Mouse (Mus musculus): ENCODE measurements around the gene Psmd11. TPM values are rescaled to one million over a fixed set of nuclear protein-coding genes. Genes with fewer than 3 reads are reported as not detected.

Psmd11 gene
- polyA plus RNA-seq, 1 experiment from 2014 or later, result 348 TPM

- Histone ChIP-seq H3K9ac (replicated peaks; ENCODE audit: low read length) (peak overlapping the region; percentile 32), H3K27ac (replicated peaks; ENCODE audit: low read depth, low read length) (no peak overlapping the region), H3K4me1 (ENCODE audit: control insufficient read depth, insufficient read depth, low read length) (peaks cover 15% of the 10 kb centered on the region; the same call in 1 of the 2 replicates), H3K4me2 (ENCODE audit: low read depth, low read length) (peak overlapping the region; percentile 93), H3K36me3 (replicated peaks; ENCODE audit: control insufficient read depth, insufficient read depth, low read depth, low read length) (no peaks in the 10 kb centered on the region; the same call in 1 of the 2 replicates), H3K9me3 (replicated peaks; ENCODE audit: control insufficient read depth, low read length) (no peaks in the 10 kb centered on the region), H3K27me3 (ENCODE audit: control insufficient read depth, insufficient read depth, low read length) (0 out of 2 replicates have a peak, but pooled peaks cover 3% of the 10 kb centered on the region), H3K4me3 (ENCODE audit: low read depth, low read length) (peak overlapping the region; percentile 72)
- WGBS, result 79% methylated on average over 31 of the region's 31 CpGs
- ATAC-seq (replicated peaks; ENCODE audit: insufficient number of reproducible peaks, low FRiP score, low TSS enrichment, low read depth) (no peak), DNase-seq (ENCODE audit: low spot score) (no peak)
These were observed 51.8 kb downstream of the Psmd11 start for GRCm38 (mm10) chr11:80479906-80480866.

- H3K9ac ChIP-seq (replicated peaks; ENCODE audit: low read length), result no peak overlapping the region
- ATAC-seq (replicated peaks; ENCODE audit: insufficient number of reproducible peaks, low FRiP score, low TSS enrichment, low read depth), result no peak
- 0 out of 2 replicates have a peak, but pooled peaks cover 3% of the 10 kb centered on the region for H3K27me3 ChIP-seq (ENCODE audit: control insufficient read depth, insufficient read depth, low read length)
- no peaks in the 10 kb centered on the region; the same call in 1 of the 2 replicates for H3K36me3 ChIP-seq (replicated peaks; ENCODE audit: control insufficient read depth, insufficient read depth, low read depth, low read length)
- no peak overlapping the region for H3K4me3 ChIP-seq (ENCODE audit: low read depth, low read length)
- H3K4me1 ChIP-seq (ENCODE audit: control insufficient read depth, insufficient read depth, low read length), result peaks cover 15% of the 10 kb centered on the region; the same call in 1 of the 2 replicates
- H3K4me2 ChIP-seq (ENCODE audit: low read depth, low read length), result no peak overlapping the region; the same call in 1 of the 2 replicates
- WGBS, result 77% methylated on average over 13 of the region's 13 CpGs
- H3K9me3 ChIP-seq (replicated peaks; ENCODE audit: control insufficient read depth, low read length), result no peaks in the 10 kb centered on the region
- DNase-seq (ENCODE audit: low spot score), result no peak
- no peak overlapping the region for H3K27ac ChIP-seq (replicated peaks; ENCODE audit: low read depth, low read length)
These were observed 53.1 kb downstream of the Psmd11 start for GRCm38 (mm10) chr11:80481409-80482050.

DNA sequence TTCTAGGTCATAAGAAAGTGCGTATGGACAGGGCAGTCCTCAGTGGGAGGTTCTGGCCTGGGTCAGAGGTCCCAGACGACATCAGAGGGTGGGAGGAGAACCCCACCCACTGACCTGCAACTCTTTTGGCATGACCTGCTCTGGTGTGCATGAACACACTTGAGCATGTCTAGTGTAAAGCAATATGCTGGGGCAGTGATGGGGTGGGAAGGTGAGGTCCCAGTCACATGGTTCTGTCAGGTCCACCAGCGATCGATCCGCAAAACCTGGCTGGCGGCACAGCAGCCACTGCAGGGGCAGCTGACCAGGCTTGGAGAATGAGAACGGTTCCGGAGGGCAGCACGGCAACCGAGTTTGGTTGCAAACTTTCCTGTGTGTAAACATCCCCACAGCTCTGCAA is 53.9 kb downstream of the Psmd11 start:
- WGBS, result 73% methylated on average over 10 of the region's 10 CpGs

DNA sequence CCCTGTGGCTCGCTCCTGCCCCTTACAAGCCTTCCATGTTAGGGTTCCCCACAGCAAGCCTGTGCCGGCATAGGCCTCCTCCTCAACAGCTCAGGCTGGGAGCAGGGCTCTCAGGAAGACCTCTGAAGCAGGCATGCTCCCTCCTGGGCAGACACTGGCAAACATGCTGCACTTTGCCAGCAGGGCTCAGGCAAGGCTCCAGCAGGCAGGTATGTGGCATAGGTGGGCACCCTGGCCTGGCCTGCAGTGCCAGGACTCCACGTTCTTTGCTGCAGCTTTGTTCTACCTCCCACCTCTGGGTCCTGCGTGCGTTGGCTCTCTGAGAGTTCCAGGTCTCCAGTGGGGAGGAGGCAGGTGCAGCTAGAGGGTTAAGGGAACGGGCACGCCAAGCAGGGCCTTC is 54.5 kb downstream of the Psmd11 start:
- ATAC-seq (replicated peaks; ENCODE audit: insufficient number of reproducible peaks, low FRiP score, low TSS enrichment, low read depth) (no peak), DNase-seq (ENCODE audit: low spot score) (no peak)
- peaks cover 12% of the 10 kb centered on the region; the same call in 1 of the 2 replicates for H3K4me1 ChIP-seq (ENCODE audit: control insufficient read depth, insufficient read depth, low read length)
- H3K36me3 ChIP-seq (replicated peaks; ENCODE audit: control insufficient read depth, insufficient read depth, low read depth, low read length), result no peaks in the 10 kb centered on the region; the same call in 1 of the 2 replicates
- no peak overlapping the region for H3K9ac ChIP-seq (replicated peaks; ENCODE audit: low read length)
- 0 out of 2 replicates have a peak, but pooled peaks cover 2% of the 10 kb centered on the region for H3K27me3 ChIP-seq (ENCODE audit: control insufficient read depth, insufficient read depth, low read length)
- no peak overlapping the region for H3K27ac ChIP-seq (replicated peaks; ENCODE audit: low read depth, low read length)
- 88% methylated on average over 7 of the region's 7 CpGs for WGBS
- H3K4me3 ChIP-seq (ENCODE audit: low read depth, low read length), result no peak overlapping the region
- H3K4me2 ChIP-seq (ENCODE audit: low read depth, low read length), result no peak overlapping the region
- H3K9me3 ChIP-seq (replicated peaks; ENCODE audit: control insufficient read depth, low read length), result no peaks in the 10 kb centered on the region

More for the DNA sequence above, 53.9 kb downstream of the Psmd11 start:
- Histone ChIP-seq H3K9ac (replicated peaks; ENCODE audit: low read length) (no peak overlapping the region), H3K27me3 (ENCODE audit: control insufficient read depth, insufficient read depth, low read length) (0 out of 2 replicates have a peak, but pooled peaks cover 3% of the 10 kb centered on the region), H3K4me2 (ENCODE audit: low read depth, low read length) (no peak overlapping the region), H3K4me1 (ENCODE audit: control insufficient read depth, insufficient read depth, low read length) (peaks cover 15% of the 10 kb centered on the region; the same call in 1 of the 2 replicates), H3K4me3 (ENCODE audit: low read depth, low read length) (no peak overlapping the region), H3K9me3 (replicated peaks; ENCODE audit: control insufficient read depth, low read length) (no peaks in the 10 kb centered on the region), H3K27ac (replicated peaks; ENCODE audit: low read depth, low read length) (no peak overlapping the region), H3K36me3 (replicated peaks; ENCODE audit: control insufficient read depth, insufficient read depth, low read depth, low read length) (no peaks in the 10 kb centered on the region; the same call in 1 of the 2 replicates)
- no peak for DNase-seq (ENCODE audit: low spot score)
- ATAC-seq (replicated peaks; ENCODE audit: insufficient number of reproducible peaks, low FRiP score, low TSS enrichment, low read depth), result no peak

- 70% methylated on average over 6 of the region's 6 CpGs for WGBS
- H3K27ac ChIP-seq (replicated peaks; ENCODE audit: low read depth, low read length), result no peak overlapping the region
- peaks cover 6% of the 10 kb centered on the region; the same call in 1 of the 2 replicates for H3K4me1 ChIP-seq (ENCODE audit: control insufficient read depth, insufficient read depth, low read length)
These were observed 55.2 kb downstream of the Psmd11 start for GRCm38 (mm10) chr11:80483536-80484067.

DNA sequence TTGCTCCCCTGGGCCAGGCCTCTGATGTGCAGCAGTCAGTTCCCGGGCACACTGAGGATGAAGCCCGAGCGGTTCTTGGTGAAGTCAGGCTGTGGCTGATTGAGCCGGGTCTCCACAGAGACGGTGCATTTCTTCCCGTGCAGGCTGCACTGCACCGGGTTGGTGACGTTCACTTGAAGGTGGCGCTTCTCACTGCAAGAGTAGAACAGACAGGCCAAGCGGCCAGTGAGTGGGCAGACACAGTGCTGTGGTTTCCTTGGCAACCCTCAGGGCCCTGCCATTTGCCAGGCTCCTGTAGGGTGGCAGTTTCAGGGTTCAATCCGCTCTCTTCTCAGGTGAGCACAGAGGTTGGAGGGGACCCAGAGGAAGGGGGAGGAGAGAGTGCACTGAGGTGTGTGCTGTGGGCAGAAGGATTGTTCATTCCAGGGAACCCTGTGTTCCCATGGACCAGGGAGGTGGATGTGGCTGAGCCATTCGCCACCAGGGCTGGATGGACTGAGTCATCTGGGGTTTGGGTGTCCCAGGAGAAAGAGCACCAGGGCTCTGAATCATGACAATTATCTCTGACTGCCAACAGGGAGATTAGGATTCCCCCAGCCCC is 55.9 kb downstream of the Psmd11 start:
- H3K27ac ChIP-seq (replicated peaks; ENCODE audit: low read depth, low read length), result no peak overlapping the region
- H3K27me3 ChIP-seq (ENCODE audit: control insufficient read depth, insufficient read depth, low read length), result no peaks in the 10 kb centered on the region
- H3K4me3 ChIP-seq (ENCODE audit: low read depth, low read length), result no peak overlapping the region
- H3K4me1 ChIP-seq (ENCODE audit: control insufficient read depth, insufficient read depth, low read length), result peaks cover 5% of the 10 kb centered on the region; the same call in 1 of the 2 replicates
- WGBS, result 38% methylated on average over 12 of the region's 12 CpGs
- ATAC-seq (replicated peaks; ENCODE audit: insufficient number of reproducible peaks, low FRiP score, low TSS enrichment, low read depth), result no peak
- H3K36me3 ChIP-seq (replicated peaks; ENCODE audit: control insufficient read depth, insufficient read depth, low read depth, low read length), result no peaks in the 10 kb centered on the region; the same call in 1 of the 2 replicates
- no peak overlapping the region for H3K4me2 ChIP-seq (ENCODE audit: low read depth, low read length)
- no peak overlapping the region for H3K9ac ChIP-seq (replicated peaks; ENCODE audit: low read length)
- no peaks in the 10 kb centered on the region for H3K9me3 ChIP-seq (replicated peaks; ENCODE audit: control insufficient read depth, low read length)
- DNase-seq (ENCODE audit: low spot score), result peak; percentile 31

More at GRCm38 (mm10) chr11:80483536-80484067, 55.2 kb downstream of the Psmd11 start:
- Histone ChIP-seq H3K36me3 (replicated peaks; ENCODE audit: control insufficient read depth, insufficient read depth, low read depth, low read length) (no peaks in the 10 kb centered on the region; the same call in 1 of the 2 replicates), H3K27me3 (ENCODE audit: control insufficient read depth, insufficient read depth, low read length) (no peaks in the 10 kb centered on the region), H3K4me2 (ENCODE audit: low read depth, low read length) (no peak overlapping the region), H3K9ac (replicated peaks; ENCODE audit: low read length) (no peak overlapping the region), H3K9me3 (replicated peaks; ENCODE audit: control insufficient read depth, low read length) (no peaks in the 10 kb centered on the region), H3K4me3 (ENCODE audit: low read depth, low read length) (no peak overlapping the region)
- DNase-seq (ENCODE audit: low spot score) (no peak), ATAC-seq (replicated peaks; ENCODE audit: insufficient number of reproducible peaks, low FRiP score, low TSS enrichment, low read depth) (no peak)

- no peak overlapping the region for H3K27ac ChIP-seq (replicated peaks; ENCODE audit: low read depth, low read length)
- H3K27me3 ChIP-seq (ENCODE audit: control insufficient read depth, insufficient read depth, low read length), result no peaks in the 10 kb centered on the region
- H3K4me2 ChIP-seq (ENCODE audit: low read depth, low read length), result no peak overlapping the region
- peaks cover 2% of the 10 kb centered on the region; the same call in 1 of the 2 replicates for H3K4me1 ChIP-seq (ENCODE audit: control insufficient read depth, insufficient read depth, low read length)
- H3K4me3 ChIP-seq (ENCODE audit: low read depth, low read length), result no peak overlapping the region
- no peaks in the 10 kb centered on the region for H3K36me3 ChIP-seq (replicated peaks; ENCODE audit: control insufficient read depth, insufficient read depth, low read depth, low read length)
- ATAC-seq (replicated peaks; ENCODE audit: insufficient number of reproducible peaks, low FRiP score, low TSS enrichment, low read depth), result no peak
- DNase-seq (ENCODE audit: low spot score), result no peak
- no peaks in the 10 kb centered on the region for H3K9me3 ChIP-seq (replicated peaks; ENCODE audit: control insufficient read depth, low read length)
- no peak overlapping the region for H3K9ac ChIP-seq (replicated peaks; ENCODE audit: low read length)
- WGBS, result 78% methylated on average over 9 of the region's 9 CpGs
These were observed 56.7 kb downstream of the Psmd11 start for GRCm38 (mm10) chr11:80485120-80485551.
